8 mouse cellular contexts compared by ENCODE assay signal in genomic region chr6:6577741-6578284, GRCm38 (mm10). TPM values are rescaled to one million over a fixed set of nuclear protein-coding genes. Genes with fewer than 3 reads are reported as not detected.
DNase-seq lines count a peak whose midpoint lies in the region; ATAC-seq and TF ChIP-seq lines count a peak whose summit lies in the region.

No protein-coding gene starts in this region.

- H3K27ac ChIP-seq in forebrain, embryonic 14.5 days (ENCODE audit: low read depth, low read length), result peak overlapping the region; percentile 85
- H3K27ac ChIP-seq in liver, embryonic 13.5 days, result peak overlapping the region; percentile 89
- H3K27ac ChIP-seq in olfactory bulb, adult 2 months (ENCODE audit: insufficient read depth, low read depth, low read length), result peak overlapping the region; percentile 94

- ATAC-seq in forebrain, embryonic 14.5 days, result peak; percentile 52; the same call in 1 of the 2 replicates
- peak; percentile 75 for ATAC-seq in liver, embryonic 13.5 days (ENCODE audit: low read depth)

- no peak for TF ChIP-seq POLR2A in olfactory bulb, adult 2 months (IDR thresholded peaks at IDR 0.05; ENCODE audit: insufficient read depth, low read depth, low read length)

- H3K27me3 ChIP-seq in forebrain, embryonic 14.5 days (replicated peaks; ENCODE audit: control insufficient read depth, insufficient read depth, low read length), result no peaks in the 10 kb centered on the region
- H3K27me3 ChIP-seq in liver, embryonic 13.5 days, result no peaks in the 10 kb centered on the region

- peak; percentile 64 for DNase-seq in embryo, embryonic 10.5 days (ENCODE audit: low spot score)
- DNase-seq in embryo, embryonic 11 days, result no peak
- DNase-seq in MN1 (ENCODE audit: low spot score), result peak; percentile 47
- DNase-seq in forebrain, embryonic 14.5 days (ENCODE audit: low spot score), result peak; percentile 32
- DNase-seq in liver, embryonic 13.5 days, result no peak
- DNase-seq in gastrocnemius, postnatal 10 days, result no peak
- DNase-seq in right cerebral cortex, postnatal 14 days, result no peak

- H3K4me3 ChIP-seq in forebrain, embryonic 14.5 days (ENCODE audit: low read depth, low read length), result peak overlapping the region; percentile 89
- peak overlapping the region; percentile 91 for H3K4me3 ChIP-seq in liver, embryonic 13.5 days (replicated peaks)
- H3K4me3 ChIP-seq in olfactory bulb, adult 2 months (ENCODE audit: insufficient read depth, low read depth, low read length), result peak overlapping the region; percentile 94

- H3K4me2 ChIP-seq in forebrain, embryonic 14.5 days (ENCODE audit: low read length), result peak overlapping the region; percentile 70
- peak overlapping the region; percentile 72 for H3K4me2 ChIP-seq in liver, embryonic 13.5 days

- H3K4me1 ChIP-seq in forebrain, embryonic 14.5 days (ENCODE audit: control insufficient read depth, insufficient read depth, low read length), result peaks cover 15% of the 10 kb centered on the region
- peaks cover 10% of the 10 kb centered on the region for H3K4me1 ChIP-seq in liver, embryonic 13.5 days (replicated peaks)
- no peaks in the 10 kb centered on the region for H3K4me1 ChIP-seq in olfactory bulb, adult 2 months (ENCODE audit: control insufficient read depth, insufficient read depth, low read length)

- WGBS in forebrain, embryonic 14.5 days, result 4% methylated on average over 17 of the region's 17 CpGs
- 1% methylated on average over 17 of the region's 17 CpGs for WGBS in liver, embryonic 13.5 days (ENCODE audit: insufficient replicate concordance)
- under 1% methylated on average over 17 of the region's 17 CpGs for WGBS in olfactory bulb, adult 2 months

- H3K9me3 ChIP-seq in forebrain, embryonic 14.5 days (replicated peaks; ENCODE audit: control insufficient read depth, low read length), result no peaks in the 10 kb centered on the region
- no peaks in the 10 kb centered on the region for H3K9me3 ChIP-seq in liver, embryonic 13.5 days (replicated peaks)

- no peak for TF ChIP-seq CTCF in olfactory bulb, adult 2 months (IDR thresholded peaks at IDR 0.05; ENCODE audit: insufficient read depth, low read depth, low read length)

- no peaks in the 10 kb centered on the region for H3K36me3 ChIP-seq in forebrain, embryonic 14.5 days (ENCODE audit: control insufficient read depth, insufficient read depth, low read length)
- peaks cover 8% of the 10 kb centered on the region; the same call in 1 of the 2 replicates for H3K36me3 ChIP-seq in liver, embryonic 13.5 days

- H3K9ac ChIP-seq in forebrain, embryonic 14.5 days (ENCODE audit: low read length), result peak overlapping the region; percentile 99
- peak overlapping the region; percentile 93 for H3K9ac ChIP-seq in liver, embryonic 13.5 days

RNA-seq across cellular contexts. Expression of gene Sem1, which starts 0.7 kb away (rescaled TPM):
- polyA plus RNA-seq in forebrain, embryonic 14.5 days (2014; fragmentation: Nextera tagmentation; extraction: Ambion mirVana), result 219 and 261 TPM in 2 replicates
- polyA plus RNA-seq in liver, embryonic 13.5 days (2015; fragmentation: Nextera tagmentation; extraction: Ambion mirVana), result 135 and 140 TPM in 2 replicates
- 350 and 527 TPM in 2 replicates for polyA plus RNA-seq in olfactory bulb, adult 2 months (2012; ENCODE audit: insufficient read depth, insufficient read length, low replicate concordance, missing spikeins)
- total RNA-seq in gastrocnemius, postnatal 10 days (2021), result 10 to 100 TPM; 75.8 to 80.6 TPM

Comparison
In these comparisons a context has a peak if more than half of its experiments do, and no peak if none do; other contexts are left out.
1. DNase-seq: peak in embryo, embryonic 10.5 days (single experiment), MN1 (single experiment) and forebrain, embryonic 14.5 days (single experiment); none in embryo, embryonic 11 days (single experiment), liver, embryonic 13.5 days (single experiment), gastrocnemius, postnatal 10 days (single experiment) and right cerebral cortex, postnatal 14 days (single experiment).
2. Peak in every context shown above with its lines, with median percentiles within 50 percentile points of each other: H3K27ac ChIP-seq and H3K4me3 ChIP-seq.